Mouse (Mus musculus) liver, embryonic 14.5 days (tissue): ENCODE measurements around the gene U2af1. TPM values are rescaled to one million over a fixed set of nuclear protein-coding genes. Genes with fewer than 3 reads are reported as not detected.

Experiments
- ATAC-seq: fragments of 200-750 bp; cut with Nextera tagmentation; 2 replicates; pipeline ENCODE4 v1.8.0; 2017; ENCODE audit warnings: moderate number of reproducible peaks, mild to moderate bottlenecking, moderate library complexity; ENCODE audit not compliant: insufficient read depth
- DNase-seq, 3 experiments: peaks; one replicate each; pipeline ENCODE4 v3.0.0-alpha.2; 2012 to 2013; ENCODE audit warnings: low read depth in 3 of 3, low spot score in 3 of 3
- H3K27ac ChIP-seq: fragments of 300-500 bp; sonication (generic); 2 replicates; pipeline ENCODE4 v1.5.1; 2014; ENCODE audit warnings: moderate library complexity, mild to moderate bottlenecking, control low read depth, inconsistent platforms
- H3K27me3 ChIP-seq: fragments of 300-500 bp; sonication (generic); 2 replicates; pipeline ENCODE4 v1.6.1; 2014; ENCODE audit warnings: mild to moderate bottlenecking, low read length, moderate library complexity; ENCODE audit not compliant: control insufficient read depth, insufficient read depth
- H3K36me3 ChIP-seq: fragments of 300-500 bp; sonication (generic); replicated peaks from 2 replicates; pipeline ENCODE4 v1.6.1; 2014; ENCODE audit warnings: low read depth; ENCODE audit not compliant: control insufficient read depth, insufficient read depth
- H3K4me1 ChIP-seq, 2 experiments: fragments of 200-500 bp in 1 of 2; fragments of 300-500 bp in 1 of 2; sonication (generic) in 1 of 2; replicated peaks; 2 replicates each; pipeline ENCODE4 v1.6.1; 2012 to 2014; ENCODE audit warnings: antibody characterized with exemption in 1 of 2, inconsistent platforms in 1 of 2, low read length in 1 of 2; ENCODE audit not compliant: control insufficient read depth in 2 of 2, insufficient read depth in 2 of 2
- H3K4me2 ChIP-seq: fragments of 300-500 bp; sonication (generic); 2 replicates; pipeline ENCODE4 v1.6.1; 2014; ENCODE audit warnings: low read depth, mild to moderate bottlenecking, control low read depth, moderate library complexity
- H3K4me3 ChIP-seq, 2 experiments: fragments of 200-500 bp in 1 of 2; fragments of 300-500 bp in 1 of 2; sonication (generic) in 1 of 2; 2 replicates each; pipeline ENCODE4 v1.5.1; 2012 to 2014; ENCODE audit warnings: low read depth in 2 of 2, low read length in 2 of 2, mild to moderate bottlenecking in 2 of 2, control low read depth in 1 of 2, inconsistent platforms in 1 of 2, moderate library complexity in 1 of 2; ENCODE audit not compliant: insufficient read depth in 1 of 2
- H3K9ac ChIP-seq: fragments of 300-500 bp; sonication (generic); replicated peaks from 2 replicates; pipeline ENCODE4 v1.6.1; 2014; ENCODE audit warnings: mild to moderate bottlenecking, control low read depth, moderate library complexity
- H3K9me3 ChIP-seq: fragments of 300-500 bp; sonication (generic); 2 replicates; pipeline ENCODE4 v1.6.1; 2016; ENCODE audit warnings: low read length, mixed read lengths; ENCODE audit not compliant: control insufficient read depth
- CTCF ChIP-seq: IDR thresholded peaks from 2 replicates; pipeline ENCODE4 v1.5.1; 2016; ENCODE audit warnings: antibody characterized with exemption, low read depth, control low read depth
- EP300 ChIP-seq: IDR thresholded peaks from 2 replicates; pipeline ENCODE4 v1.6.1; 2016; ENCODE audit warnings: antibody characterized with exemption, low read depth
- WGBS: fragments of 180-500 bp; shearing (Covaris S2); extraction: QIAGEN DNeasy Blood & Tissue Kit; methylation state at CpG from one replicate; pipeline ENCODE4 v1.1.7; 2014; ENCODE audit not compliant: insufficient replicate concordance; 5-methylcytosine and 5-hydroxymethylcytosine counted together
- polyA plus RNA-seq, 2 experiments: library from polyadenylated mRNA; depleted of rRNA in 1 of 2; stranded (reverse) in 1 of 2; unstranded in 1 of 2; fragments of >200 nt; fragmentation: Nextera tagmentation in 1 of 2; extraction: Ambion mirVana in 1 of 2; gene quantifications; 2 replicates each; pipeline versions ENCODE4 v1.2.1 to v1.2.3; 2012 to 2014

Gene U2af1
- polyA plus RNA-seq, 2 experiments: 83.3 to 145 TPM

DNA sequence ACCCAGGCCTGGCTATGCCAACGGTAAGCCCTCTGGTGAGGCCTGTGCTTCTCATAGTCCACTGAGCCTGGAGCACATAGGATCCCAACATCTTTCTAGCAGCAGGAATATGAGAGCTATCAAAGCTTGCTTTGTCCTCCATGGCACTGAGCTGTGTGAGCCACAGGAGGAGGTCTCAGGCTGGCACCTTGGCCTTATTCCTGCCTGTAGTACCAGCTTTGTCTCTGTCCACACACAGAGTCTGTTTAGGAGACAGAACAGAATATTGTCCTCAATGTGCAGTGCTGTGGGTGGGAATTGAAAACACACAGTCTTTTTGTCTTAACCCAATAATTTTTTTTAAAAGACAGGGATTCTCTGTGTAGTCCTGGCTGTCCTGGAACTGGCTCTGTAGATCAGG is 15.7 kb upstream of the U2af1 start:
- Histone ChIP-seq H3K27ac (no peak overlapping the region), H3K9ac (no peak overlapping the region), H3K9me3 (no peaks in the 10 kb centered on the region), H3K4me3 (no peak overlapping the region), H3K4me1 (peaks cover 0 to 4% of the 10 kb centered on the region in 2 experiments; a peak in 1 of 4 replicates), H3K27me3 (no peaks in the 10 kb centered on the region), H3K4me2 (no peak overlapping the region), H3K36me3 (no peaks in the 10 kb centered on the region)
- no peak for TF ChIP-seq CTCF
- no peak for TF ChIP-seq EP300
- DNase-seq: no peak
- no peak for ATAC-seq
- 79% methylated on average over 1 of the region's 1 CpGs for WGBS

DNA sequence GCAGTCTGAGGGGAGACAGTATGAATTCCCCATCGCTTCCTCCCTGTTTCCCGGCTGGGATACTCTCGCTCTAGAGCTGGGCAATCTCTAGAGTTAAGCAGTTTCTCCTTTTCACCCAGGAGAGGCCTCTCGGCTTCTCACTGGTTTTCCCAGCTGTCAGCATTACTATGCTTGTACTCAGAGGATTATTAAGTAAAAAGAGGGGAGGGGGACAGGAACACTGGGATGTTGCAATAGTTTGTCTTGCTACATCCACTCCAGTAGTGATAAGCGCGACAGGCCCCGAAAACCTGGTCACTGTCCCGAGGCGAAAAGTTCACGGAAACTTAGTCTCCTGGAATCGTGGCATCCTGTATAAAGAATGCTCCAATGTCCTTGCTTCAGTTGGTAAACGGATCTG is 13.6 kb upstream of the U2af1 start:
- Histone ChIP-seq H3K9me3 (no peaks in the 10 kb centered on the region), H3K4me3 (no peak overlapping the region), H3K9ac (no peak overlapping the region), H3K27ac (no peak overlapping the region), H3K4me1 (peaks cover 0 to 4% of the 10 kb centered on the region in 2 experiments; a peak in 1 of 4 replicates), H3K36me3 (no peaks in the 10 kb centered on the region), H3K27me3 (no peaks in the 10 kb centered on the region), H3K4me2 (no peak overlapping the region)
- 62% methylated on average over 12 of the region's 12 CpGs for WGBS
- TF ChIP-seq CTCF: no peak
- no peak for TF ChIP-seq EP300
- DNase-seq (no peak), ATAC-seq (no peak)

DNA sequence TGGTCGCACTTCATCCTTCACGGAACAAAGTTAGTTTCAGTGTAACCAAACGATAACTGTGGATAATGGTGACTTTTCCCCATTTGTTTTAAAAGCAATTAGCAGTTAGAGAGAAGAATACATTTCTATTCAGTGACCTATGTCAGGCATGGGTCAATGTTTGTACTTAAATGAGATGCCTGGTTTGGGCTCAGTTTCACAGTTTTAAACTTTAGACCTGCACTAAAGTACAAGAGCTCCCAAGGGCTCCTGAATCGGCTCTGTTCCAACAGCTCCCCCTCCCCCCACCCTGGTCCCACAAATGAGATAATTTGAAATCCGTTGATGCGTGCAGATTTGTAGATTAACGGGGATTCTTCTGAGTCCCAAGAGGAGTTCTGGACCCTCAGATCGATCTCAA is 13.0 kb upstream of the U2af1 start:
- Histone ChIP-seq H3K27me3 (no peaks in the 10 kb centered on the region), H3K27ac (no peak overlapping the region), H3K9me3 (no peaks in the 10 kb centered on the region), H3K36me3 (no peaks in the 10 kb centered on the region), H3K4me3 (no peak overlapping the region), H3K9ac (no peak overlapping the region), H3K4me2 (no peak overlapping the region), H3K4me1 (peaks cover 0 to 4% of the 10 kb centered on the region in 2 experiments; a peak in 1 of 4 replicates)
- TF ChIP-seq CTCF: no peak
- TF ChIP-seq EP300: no peak
- WGBS: 64% methylated on average over 8 of the region's 8 CpGs
- DNase-seq (no peak), ATAC-seq (no peak)

DNA sequence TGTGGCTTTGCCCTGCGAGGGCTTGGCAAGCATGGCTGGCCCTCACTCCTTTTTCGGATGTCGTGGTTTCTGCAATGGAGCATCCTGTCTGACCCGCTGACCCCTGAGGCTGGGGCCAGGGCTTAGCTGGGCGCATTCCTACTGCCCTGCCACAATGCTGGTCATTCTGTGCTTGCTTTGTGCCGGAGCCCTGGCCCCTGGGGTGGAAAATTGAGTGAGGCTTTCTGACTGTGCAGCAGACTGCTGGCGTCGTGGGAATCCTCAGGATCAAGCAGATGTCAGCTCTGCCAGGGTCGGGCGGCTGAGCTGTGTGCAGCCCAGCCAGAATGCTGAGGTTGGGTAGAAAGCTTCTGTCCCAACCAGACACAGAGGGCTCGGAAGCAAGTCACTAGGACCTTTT is 11.5 kb upstream of the U2af1 start:
- no peak overlapping the region for H3K4me3 ChIP-seq
- H3K9me3 ChIP-seq: no peaks in the 10 kb centered on the region
- no peak overlapping the region for H3K9ac ChIP-seq
- 45% methylated on average over 11 of the region's 11 CpGs for WGBS
- H3K27me3 ChIP-seq: no peaks in the 10 kb centered on the region
- no peak overlapping the region for H3K4me2 ChIP-seq
- TF ChIP-seq EP300 (no peak), CTCF (no peak)
- no peak overlapping the region for H3K27ac ChIP-seq
- no peaks in the 10 kb centered on the region for H3K36me3 ChIP-seq
- peaks cover 0 to 4% of the 10 kb centered on the region in 2 experiments; a peak in 1 of 4 replicates for H3K4me1 ChIP-seq
- DNase-seq: no peak
- ATAC-seq: no peak

DNA sequence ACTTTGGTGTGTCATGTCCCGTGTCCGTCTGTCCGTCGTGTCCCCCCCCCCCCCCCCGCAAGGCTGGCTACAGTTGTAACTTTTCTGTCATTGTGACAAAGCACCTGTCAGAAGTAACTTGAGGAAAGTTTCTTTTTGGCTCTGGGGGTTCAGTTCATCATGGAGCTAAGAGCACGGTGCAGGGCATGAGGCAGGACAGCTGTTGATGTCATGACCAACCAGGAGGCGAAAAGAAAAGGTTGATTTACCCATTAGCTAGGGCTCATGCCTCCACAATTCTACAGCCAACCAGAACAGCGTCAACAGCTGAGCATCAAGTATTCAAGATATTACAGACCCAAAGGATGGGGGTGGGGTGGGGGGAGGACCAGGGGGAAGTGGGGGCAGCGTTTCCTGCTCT is 9.6 kb upstream of the U2af1 start:
- H3K9ac ChIP-seq: no peak overlapping the region
- no peaks in the 10 kb centered on the region for H3K36me3 ChIP-seq
- no peak overlapping the region for H3K27ac ChIP-seq
- DNase-seq: no peak
- H3K4me2 ChIP-seq: no peak overlapping the region
- peaks cover 0 to 4% of the 10 kb centered on the region in 2 experiments; a peak in 1 of 4 replicates for H3K4me1 ChIP-seq
- H3K27me3 ChIP-seq: no peaks in the 10 kb centered on the region
- ATAC-seq: no peak
- no peaks in the 10 kb centered on the region for H3K9me3 ChIP-seq
- WGBS: 63% methylated on average over 7 of the region's 9 CpGs
- no peak for TF ChIP-seq CTCF
- no peak for TF ChIP-seq EP300
- no peak overlapping the region for H3K4me3 ChIP-seq
